Mouse (Mus musculus): ENCODE data around the gene Gm9922. TPM values are rescaled to one million over a fixed set of nuclear protein-coding genes. Genes with fewer than 3 reads are reported as not detected.

Gene Gm9922
- polyA plus RNA-seq (2012; rRNA removed), result 1.4 and 2.2 TPM in 2 replicates

- DNase-seq, result peak; percentile 27
- TF ChIP-seq POLR2A (IDR thresholded peaks at IDR 0.05; ENCODE audit: control insufficient read depth, extremely low read depth, insufficient read depth, low read length, poor library complexity), result no peak
- TF ChIP-seq CTCF (IDR thresholded peaks at IDR 0.05; ENCODE audit: borderline replicate concordance, control insufficient read depth, extremely low read depth, insufficient read depth, low read length, poor library complexity), result peak; percentile 17; the same call in 1 of the 2 replicates
- no peak within 1 kb of the TSS for H3K27ac ChIP-seq (ENCODE audit: control insufficient read depth, insufficient read depth, low read length)
- peaks cover 10% of the 10 kb centered on the region; the same call in 1 of the 2 replicates for H3K4me1 ChIP-seq (replicated peaks; ENCODE audit: control insufficient read depth, insufficient read depth, low read length)
- H3K4me3 ChIP-seq (ENCODE audit: control insufficient read depth, insufficient read depth, low read length), result peak within 1 kb of the TSS; percentile 55
- WGBS, result 1% methylated on average over 51 of the region's 51 CpGs
- H3K27me3 ChIP-seq (ENCODE audit: control insufficient read depth, insufficient read depth, low read length), result peaks cover 11% of the 10 kb centered on the region
- no peaks in the 10 kb centered on the region for H3K36me3 ChIP-seq (ENCODE audit: control insufficient read depth, insufficient read depth, low read length)
Measured at GRCm38 (mm10) chr14:101729237-101729971, at the start of gene Gm9922, which contains the start of gene Lmo7. Gene Gm9922 (minus strand): TSS chr14:101729814. Gene Lmo7 (plus strand): TSS chr14:101729957.

GRCm38 (mm10) chr14:101778426-101778825 is 48.8 kb upstream of the Gm9922 start:
- no peak for TF ChIP-seq POLR2A (IDR thresholded peaks at IDR 0.05; ENCODE audit: control insufficient read depth, extremely low read depth, insufficient read depth, low read length, poor library complexity)
- no peak for TF ChIP-seq CTCF (IDR thresholded peaks at IDR 0.05; ENCODE audit: borderline replicate concordance, control insufficient read depth, extremely low read depth, insufficient read depth, low read length, poor library complexity)
- WGBS, result 92% methylated on average over 3 of the region's 3 CpGs

DNA sequence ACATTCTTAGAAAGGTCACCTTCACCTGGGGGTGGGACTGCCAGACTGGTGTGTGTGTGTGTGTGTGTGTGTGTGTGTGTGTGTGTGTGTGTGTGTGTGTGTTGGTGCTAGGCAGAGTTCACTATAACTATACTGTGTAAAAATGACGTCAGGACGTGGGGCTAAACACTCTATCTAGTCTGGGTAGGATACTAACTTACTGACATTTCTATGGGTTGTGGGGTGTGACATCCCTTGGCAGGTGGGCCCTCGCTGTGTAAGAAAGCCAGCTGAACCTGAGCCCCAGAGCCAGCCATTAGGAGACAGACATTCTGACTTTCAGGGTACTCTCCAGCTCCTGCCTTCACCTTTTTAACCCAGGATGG is 47.5 kb upstream of the Gm9922 start:
- TF ChIP-seq POLR2A (IDR thresholded peaks at IDR 0.05; ENCODE audit: control insufficient read depth, extremely low read depth, insufficient read depth, low read length, poor library complexity) (no peak), CTCF (IDR thresholded peaks at IDR 0.05; ENCODE audit: borderline replicate concordance, control insufficient read depth, extremely low read depth, insufficient read depth, low read length, poor library complexity) (no peak)
- WGBS, result 93% methylated on average over 3 of the region's 3 CpGs
- Histone ChIP-seq H3K4me1 (replicated peaks; ENCODE audit: control insufficient read depth, insufficient read depth, low read length) (no peaks in the 10 kb centered on the region), H3K27ac (ENCODE audit: control insufficient read depth, insufficient read depth, low read length) (no peak overlapping the region), H3K27me3 (ENCODE audit: control insufficient read depth, insufficient read depth, low read length) (no peaks in the 10 kb centered on the region), H3K4me3 (ENCODE audit: control insufficient read depth, insufficient read depth, low read length) (no peak overlapping the region), H3K36me3 (ENCODE audit: control insufficient read depth, insufficient read depth, low read length) (no peaks in the 10 kb centered on the region)
- no peak for DNase-seq

More at GRCm38 (mm10) chr14:101778426-101778825, 48.8 kb upstream of the Gm9922 start:
- H3K27ac ChIP-seq (ENCODE audit: control insufficient read depth, insufficient read depth, low read length), result no peak overlapping the region
- H3K36me3 ChIP-seq (ENCODE audit: control insufficient read depth, insufficient read depth, low read length), result no peaks in the 10 kb centered on the region
- no peaks in the 10 kb centered on the region for H3K27me3 ChIP-seq (ENCODE audit: control insufficient read depth, insufficient read depth, low read length)
- DNase-seq, result no peak
- no peaks in the 10 kb centered on the region for H3K4me1 ChIP-seq (replicated peaks; ENCODE audit: control insufficient read depth, insufficient read depth, low read length)
- H3K4me3 ChIP-seq (ENCODE audit: control insufficient read depth, insufficient read depth, low read length), result no peak overlapping the region

DNA sequence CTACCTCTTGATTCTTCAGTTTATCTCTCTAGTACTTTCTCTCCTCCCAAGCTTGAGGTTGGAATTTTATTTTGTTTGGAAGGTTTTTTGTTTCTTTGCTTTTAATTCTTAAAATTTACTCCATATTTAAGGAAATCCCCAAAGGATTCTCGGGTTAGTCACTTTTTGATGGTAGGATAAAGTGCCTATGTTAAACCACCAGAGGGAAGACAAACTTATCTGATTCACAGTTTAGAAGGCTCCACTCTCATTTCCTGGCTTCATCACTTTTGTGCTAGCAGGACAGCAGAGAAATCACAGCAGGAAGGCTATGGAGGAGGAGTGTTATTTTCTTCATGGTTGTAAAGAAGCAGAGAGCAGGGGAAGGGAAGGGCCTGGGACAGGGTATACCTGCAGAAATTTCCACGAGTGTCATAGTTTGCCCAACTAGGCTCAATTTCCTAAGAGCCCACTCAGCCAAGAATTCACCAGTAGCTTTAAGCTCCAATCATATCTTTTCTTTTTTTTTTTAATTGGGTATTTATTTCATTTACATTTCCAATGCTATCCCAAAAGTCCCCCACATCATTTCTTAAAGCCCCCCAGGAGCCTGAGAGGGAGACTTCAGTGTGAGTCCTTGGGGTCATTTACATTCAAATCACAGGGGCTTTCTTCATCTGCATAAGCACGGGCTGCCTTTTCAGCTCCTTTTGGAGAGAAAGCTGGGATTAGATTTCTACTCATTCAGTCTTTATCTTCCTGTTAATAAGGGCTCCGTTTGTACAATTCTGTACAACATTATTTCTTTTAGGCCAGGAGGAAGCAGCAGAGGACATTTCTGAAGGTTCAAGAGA is 46.9 kb upstream of the Gm9922 start:
- Histone ChIP-seq H3K27me3 (ENCODE audit: control insufficient read depth, insufficient read depth, low read length) (no peaks in the 10 kb centered on the region), H3K4me1 (replicated peaks; ENCODE audit: control insufficient read depth, insufficient read depth, low read length) (no peaks in the 10 kb centered on the region), H3K36me3 (ENCODE audit: control insufficient read depth, insufficient read depth, low read length) (no peaks in the 10 kb centered on the region), H3K27ac (ENCODE audit: control insufficient read depth, insufficient read depth, low read length) (no peak overlapping the region), H3K4me3 (ENCODE audit: control insufficient read depth, insufficient read depth, low read length) (no peak overlapping the region)
- 73% methylated on average over 4 of the region's 4 CpGs for WGBS
- no peak for DNase-seq
- TF ChIP-seq POLR2A (IDR thresholded peaks at IDR 0.05; ENCODE audit: control insufficient read depth, extremely low read depth, insufficient read depth, low read length, poor library complexity), result no peak
- TF ChIP-seq CTCF (IDR thresholded peaks at IDR 0.05; ENCODE audit: borderline replicate concordance, control insufficient read depth, extremely low read depth, insufficient read depth, low read length, poor library complexity), result no peak

- H3K4me1 ChIP-seq (replicated peaks; ENCODE audit: control insufficient read depth, insufficient read depth, low read length), result no peaks in the 10 kb centered on the region
- no peak overlapping the region for H3K27ac ChIP-seq (ENCODE audit: control insufficient read depth, insufficient read depth, low read length)
- peak; percentile 14 for DNase-seq
- H3K27me3 ChIP-seq (ENCODE audit: control insufficient read depth, insufficient read depth, low read length), result no peaks in the 10 kb centered on the region
- no peaks in the 10 kb centered on the region for H3K36me3 ChIP-seq (ENCODE audit: control insufficient read depth, insufficient read depth, low read length)
- no peak for TF ChIP-seq CTCF (IDR thresholded peaks at IDR 0.05; ENCODE audit: borderline replicate concordance, control insufficient read depth, extremely low read depth, insufficient read depth, low read length, poor library complexity)
- TF ChIP-seq POLR2A (IDR thresholded peaks at IDR 0.05; ENCODE audit: control insufficient read depth, extremely low read depth, insufficient read depth, low read length, poor library complexity), result no peak
- no peak overlapping the region for H3K4me3 ChIP-seq (ENCODE audit: control insufficient read depth, insufficient read depth, low read length)
- 58% methylated on average over 4 of the region's 4 CpGs for WGBS
Measured at GRCm38 (mm10) chr14:101774631-101775030, 45.0 kb upstream of the Gm9922 start.

GRCm38 (mm10) chr14:101771756-101772155 is 42.1 kb upstream of the Gm9922 start:
- Histone ChIP-seq H3K27ac (ENCODE audit: control insufficient read depth, insufficient read depth, low read length) (no peak overlapping the region), H3K27me3 (ENCODE audit: control insufficient read depth, insufficient read depth, low read length) (no peaks in the 10 kb centered on the region), H3K36me3 (ENCODE audit: control insufficient read depth, insufficient read depth, low read length) (no peaks in the 10 kb centered on the region), H3K4me3 (ENCODE audit: control insufficient read depth, insufficient read depth, low read length) (no peak overlapping the region), H3K4me1 (replicated peaks; ENCODE audit: control insufficient read depth, insufficient read depth, low read length) (no peaks in the 10 kb centered on the region)
- DNase-seq, result no peak
- 95% methylated on average over 6 of the region's 6 CpGs for WGBS
- TF ChIP-seq POLR2A (IDR thresholded peaks at IDR 0.05; ENCODE audit: control insufficient read depth, extremely low read depth, insufficient read depth, low read length, poor library complexity) (no peak), CTCF (IDR thresholded peaks at IDR 0.05; ENCODE audit: borderline replicate concordance, control insufficient read depth, extremely low read depth, insufficient read depth, low read length, poor library complexity) (no peak)

Measured in thymus, adult 2 months (tissue).